Mouse (Mus musculus): ENCODE measurements around the gene Trpm7. TPM values are rescaled to one million over a fixed set of nuclear protein-coding genes. Genes with fewer than 3 reads are reported as not detected.

Gene Trpm7
- polyA plus RNA-seq, 1 experiment = 5.9 TPM

GRCm38 (mm10) chr2:126865501-126866199 lies 10.4 kb downstream of the Trpm7 start:
- Histone ChIP-seq H3K4me2 (ENCODE audit: low read depth) (no peak overlapping the region), H3K4me3 (no peak overlapping the region), H3K79me2 (ENCODE audit: control insufficient read depth, insufficient read depth) (peaks cover 100% of the 10 kb centered on the region), H3ac (ENCODE audit: control insufficient read depth, insufficient read length) (no peak overlapping the region), H3K36me3 (ENCODE audit: control insufficient read depth, insufficient read depth) (no peaks in the 10 kb centered on the region), H3K27me3 (ENCODE audit: control insufficient read depth, insufficient read depth, insufficient read length) (no peaks in the 10 kb centered on the region)
- TF ChIP-seq MYOD1 (IDR thresholded peaks at IDR 0.05; ENCODE audit: control insufficient read depth in 1 of 3, insufficient read length in 2 of 3, low read depth in 2 of 3) (no peak), MYOG (IDR thresholded peaks at IDR 0.05; ENCODE audit: control insufficient read depth in 1 of 3, insufficient read depth in 1 of 3, insufficient read length in 2 of 3, low read depth in 2 of 3) (no peak), TCF3 (IDR thresholded peaks at IDR 0.05; ENCODE audit: insufficient read length, low read depth) (no peak), USF1 (IDR thresholded peaks at IDR 0.05; ENCODE audit: low read depth) (no peak), POLR2AphosphoS2 (IDR thresholded peaks at IDR 0.05; ENCODE audit: insufficient read length, low read depth) (no peak), REST (IDR thresholded peaks at IDR 0.05; ENCODE audit: insufficient read depth, insufficient read length) (no peak), MAX (IDR thresholded peaks at IDR 0.05; ENCODE audit: low read depth) (no peak), CEBPB (IDR thresholded peaks at IDR 0.05; ENCODE audit: insufficient read depth, poor library complexity, severe bottlenecking) (no peak), POLR2A (IDR thresholded peaks at IDR 0.05; ENCODE audit: insufficient read length, low read depth) (no peak)

DNA sequence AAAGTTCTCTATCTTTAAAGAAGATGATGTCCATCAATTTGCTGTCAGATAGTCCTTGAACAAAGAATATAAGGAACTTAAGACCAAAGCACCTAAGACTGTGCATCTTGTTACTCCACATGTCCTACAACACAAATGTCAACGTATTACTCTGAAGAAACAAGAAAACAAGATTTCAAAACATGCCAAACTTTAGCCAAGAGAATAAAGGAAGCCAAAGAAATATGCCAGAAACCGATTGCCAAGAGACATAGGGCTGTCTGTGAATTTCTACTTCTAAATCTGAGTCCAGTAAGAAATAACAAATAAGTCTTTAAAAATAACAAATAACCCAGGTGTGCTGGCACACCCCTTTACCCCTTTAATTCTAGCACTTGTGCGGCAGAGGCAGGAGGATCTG lies 11.0 kb downstream of the Trpm7 start:
- peaks cover 100% of the 10 kb centered on the region for H3K79me2 ChIP-seq (ENCODE audit: control insufficient read depth, insufficient read depth)
- no peak overlapping the region for H3K4me3 ChIP-seq
- no peaks in the 10 kb centered on the region for H3K36me3 ChIP-seq (ENCODE audit: control insufficient read depth, insufficient read depth)
- no peak for TF ChIP-seq TCF3 (IDR thresholded peaks at IDR 0.05; ENCODE audit: insufficient read length, low read depth)
- TF ChIP-seq POLR2A (IDR thresholded peaks at IDR 0.05; ENCODE audit: insufficient read length, low read depth) = no peak
- TF ChIP-seq CEBPB (IDR thresholded peaks at IDR 0.05; ENCODE audit: insufficient read depth, poor library complexity, severe bottlenecking) = no peak
- no peak for TF ChIP-seq MAX (IDR thresholded peaks at IDR 0.05; ENCODE audit: low read depth)
- no peak for TF ChIP-seq USF1 (IDR thresholded peaks at IDR 0.05; ENCODE audit: low read depth)
- no peak for TF ChIP-seq TCF12 (IDR thresholded peaks at IDR 0.05; ENCODE audit: insufficient read depth, poor library complexity, severe bottlenecking)
- H3ac ChIP-seq (ENCODE audit: control insufficient read depth, insufficient read length) = no peak overlapping the region
- H3K27me3 ChIP-seq (ENCODE audit: control insufficient read depth, insufficient read depth, insufficient read length) = no peaks in the 10 kb centered on the region
- no peak overlapping the region for H3K4me2 ChIP-seq (ENCODE audit: low read depth)

DNA sequence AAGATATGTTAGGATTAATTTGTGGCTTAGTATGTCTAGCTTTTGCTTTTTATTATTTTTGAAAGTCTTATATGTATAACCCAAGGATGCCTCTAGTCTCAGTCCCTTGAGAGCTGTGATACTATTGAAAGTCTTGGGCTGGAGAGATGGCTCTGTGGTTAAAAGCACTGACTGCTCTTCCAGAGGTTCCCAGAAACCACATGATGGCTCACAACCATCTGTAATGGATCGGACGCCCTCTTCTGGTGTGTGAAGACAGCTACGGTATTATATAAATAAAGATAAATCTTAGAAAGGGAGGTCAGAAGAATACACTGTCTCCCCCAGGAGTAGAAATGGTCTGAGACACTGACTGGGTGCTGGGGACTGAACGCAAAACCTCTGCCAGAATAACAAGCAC lies 31.3 kb downstream of the Trpm7 start:
- Histone ChIP-seq H3ac (ENCODE audit: control insufficient read depth, insufficient read length) (no peak overlapping the region), H3K4me3 (no peak overlapping the region), H3K4me2 (ENCODE audit: low read depth) (no peak overlapping the region), H3K79me2 (ENCODE audit: control insufficient read depth, insufficient read depth) (no peaks in the 10 kb centered on the region), H3K36me3 (ENCODE audit: control insufficient read depth, insufficient read depth) (peaks cover 48% of the 10 kb centered on the region), H3K27me3 (ENCODE audit: control insufficient read depth, insufficient read depth, insufficient read length) (no peaks in the 10 kb centered on the region)
- TF ChIP-seq MAX (IDR thresholded peaks at IDR 0.05; ENCODE audit: low read depth) (no peak), MYOD1 (IDR thresholded peaks at IDR 0.05; ENCODE audit: control insufficient read depth in 1 of 3, insufficient read length in 2 of 3, low read depth in 2 of 3) (no peak), E2F4 (IDR thresholded peaks at IDR 0.05; ENCODE audit: insufficient read depth) (no peak), MYOG (IDR thresholded peaks at IDR 0.05; ENCODE audit: control insufficient read depth in 1 of 3, insufficient read depth in 1 of 3, insufficient read length in 2 of 3, low read depth in 2 of 3) (no peak), SRF (IDR thresholded peaks at IDR 0.05; ENCODE audit: control insufficient read depth, insufficient read length, low read depth) (no peak), TCF3 (IDR thresholded peaks at IDR 0.05; ENCODE audit: insufficient read length, low read depth) (no peak), POLR2A (IDR thresholded peaks at IDR 0.05; ENCODE audit: insufficient read length, low read depth) (no peak), REST (IDR thresholded peaks at IDR 0.05; ENCODE audit: insufficient read depth, insufficient read length) (no peak), TCF12 (IDR thresholded peaks at IDR 0.05; ENCODE audit: insufficient read depth, poor library complexity, severe bottlenecking) (no peak), CEBPB (IDR thresholded peaks at IDR 0.05; ENCODE audit: insufficient read depth, poor library complexity, severe bottlenecking) (no peak), POLR2AphosphoS2 (IDR thresholded peaks at IDR 0.05; ENCODE audit: insufficient read length, low read depth) (no peak), USF1 (IDR thresholded peaks at IDR 0.05; ENCODE audit: low read depth) (no peak)

- no peaks in the 10 kb centered on the region for H3K27me3 ChIP-seq (ENCODE audit: control insufficient read depth, insufficient read depth, insufficient read length)
- no peak overlapping the region for H3K4me2 ChIP-seq (ENCODE audit: low read depth)
- no peak overlapping the region for H3ac ChIP-seq (ENCODE audit: control insufficient read depth, insufficient read length)
- peaks cover 45% of the 10 kb centered on the region for H3K36me3 ChIP-seq (ENCODE audit: control insufficient read depth, insufficient read depth)
- no peak for TF ChIP-seq MAX (IDR thresholded peaks at IDR 0.05; ENCODE audit: low read depth)
- H3K4me3 ChIP-seq = no peak overlapping the region
- H3K79me2 ChIP-seq (ENCODE audit: control insufficient read depth, insufficient read depth) = no peaks in the 10 kb centered on the region
Measured at GRCm38 (mm10) chr2:126838848-126839247, 37.2 kb downstream of the Trpm7 start.

GRCm38 (mm10) chr2:126817414-126817813 lies 58.6 kb downstream of the Trpm7 start:
- H3K79me2 ChIP-seq (ENCODE audit: control insufficient read depth, insufficient read depth) = no peaks in the 10 kb centered on the region
- peaks cover 37% of the 10 kb centered on the region for H3K36me3 ChIP-seq (ENCODE audit: control insufficient read depth, insufficient read depth)
- no peak for TF ChIP-seq MYOG (IDR thresholded peaks at IDR 0.05; ENCODE audit: control insufficient read depth in 1 of 3, insufficient read depth in 1 of 3, insufficient read length in 2 of 3, low read depth in 2 of 3)
- no peak for TF ChIP-seq MAX (IDR thresholded peaks at IDR 0.05; ENCODE audit: low read depth)
- no peak for TF ChIP-seq REST (IDR thresholded peaks at IDR 0.05; ENCODE audit: insufficient read depth, insufficient read length)
- TF ChIP-seq USF1 (IDR thresholded peaks at IDR 0.05; ENCODE audit: low read depth) = no peak

More at GRCm38 (mm10) chr2:126817414-126817813, 58.6 kb downstream of the Trpm7 start:
- Histone ChIP-seq H3K4me3 (no peak overlapping the region), H3K27me3 (ENCODE audit: control insufficient read depth, insufficient read depth, insufficient read length) (no peaks in the 10 kb centered on the region), H3K4me2 (ENCODE audit: low read depth) (no peak overlapping the region), H3ac (ENCODE audit: control insufficient read depth, insufficient read length) (no peak overlapping the region)

All from myocyte (in vitro differentiated cells).